Mouse (Mus musculus) bone marrow, adult 2 months (tissue): ENCODE data around the gene 2210408I21Rik. TPM values are rescaled to one million over a fixed set of nuclear protein-coding genes. Genes with fewer than 3 reads are reported as not detected.

ENCODE experiments used
- H3K27ac ChIP-seq: fragments of 200-500 bp; 2 replicates; pipeline ENCODE4 v1.5.1; 2012; ENCODE audit warnings: low read depth, mild to moderate bottlenecking, control low read depth, inconsistent platforms, low read length; ENCODE audit not compliant: control insufficient read depth, poor library complexity, insufficient read depth
- H3K4me1 ChIP-seq: fragments of 200-500 bp; 2 replicates; pipeline ENCODE4 v1.6.1; 2011; ENCODE audit warnings: low read length; ENCODE audit not compliant: control insufficient read depth, insufficient read depth
- H3K4me3 ChIP-seq: fragments of 200-500 bp; replicated peaks from 2 replicates; pipeline ENCODE3; 2011; ENCODE audit warnings: mild to moderate bottlenecking, low read depth, low read length, control low read depth; ENCODE audit not compliant: control insufficient read depth
- CTCF ChIP-seq: fragments of 200-500 bp; IDR thresholded peaks from 2 replicates; pipeline ENCODE4 v1.5.1; 2011; ENCODE audit warnings: low read length, control low read depth; ENCODE audit not compliant: control insufficient read depth, insufficient read depth
- POLR2A ChIP-seq: fragments of 200-500 bp; IDR thresholded peaks from 2 replicates; pipeline ENCODE4 v1.6.1; 2011; ENCODE audit warnings: low read depth, mild to moderate bottlenecking, control low read depth, low read length, borderline replicate concordance; ENCODE audit not compliant: control insufficient read depth
- WGBS: fragments of 180-500 bp; shearing (Covaris S2); methylation state at CpG from one replicate; pipeline ENCODE4 v1.1.7; 2018; 5-methylcytosine and 5-hydroxymethylcytosine counted together
- polyA plus RNA-seq: library from polyadenylated mRNA; stranded (reverse); fragments of >200 nt; gene quantifications from 2 replicates; pipeline ENCODE4 v1.2.4, GENCODE M21; 2011; ENCODE audit warnings: low replicate concordance; ENCODE audit not compliant: missing spikeins, insufficient read depth, insufficient read length

The 2210408I21Rik gene
- polyA plus RNA-seq, 1 experiment = 2.0 TPM

DNA sequence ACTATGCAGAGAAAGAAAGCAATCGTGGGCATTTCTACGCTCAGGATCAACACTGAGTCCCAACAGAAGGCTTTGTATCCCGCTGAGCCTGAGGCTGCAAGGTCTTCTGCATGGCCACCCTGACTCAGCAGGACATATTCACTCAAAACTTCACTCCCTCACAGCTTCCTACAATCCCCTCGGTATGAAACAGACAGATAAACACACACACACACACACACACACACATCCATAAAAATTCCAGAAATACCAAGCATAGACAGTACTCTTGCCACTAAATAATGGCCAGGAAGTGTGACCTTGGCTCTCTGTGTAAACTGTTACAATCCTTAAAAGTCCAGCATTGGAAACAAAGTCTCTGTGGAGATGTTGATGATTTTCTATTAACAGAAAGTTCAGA lies 458.7 kb downstream of the 2210408I21Rik start:
- WGBS = 72% methylated on average over 4 of the region's 4 CpGs
- TF ChIP-seq POLR2A (no peak), CTCF (no peak)
- Histone ChIP-seq H3K4me3 (no peak overlapping the region), H3K4me1 (no peaks in the 10 kb centered on the region), H3K27ac (no peak overlapping the region)

DNA sequence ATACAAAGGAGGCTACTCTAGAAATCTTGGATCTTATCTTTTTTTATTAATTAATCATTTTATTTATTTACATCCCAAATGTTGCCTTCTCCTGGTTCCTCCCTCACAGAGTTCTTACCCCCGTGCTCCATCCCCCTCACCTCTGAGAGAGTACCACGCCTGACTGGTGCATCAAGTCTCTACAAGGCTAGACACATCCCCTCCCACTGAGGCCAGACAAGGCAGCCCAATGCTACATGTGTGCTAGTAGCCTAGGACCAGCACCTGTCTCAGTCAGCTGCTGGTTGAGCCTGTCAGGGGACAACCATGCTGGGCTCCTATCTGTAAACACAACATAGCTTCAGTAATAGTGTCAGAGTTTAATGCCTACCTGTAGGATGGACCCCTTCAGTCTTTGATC lies 480.0 kb downstream of the 2210408I21Rik start:
- WGBS = 65% methylated on average over 2 of the region's 2 CpGs
- H3K4me1 ChIP-seq = no peaks in the 10 kb centered on the region
- H3K27ac ChIP-seq = no peak overlapping the region
- no peak for TF ChIP-seq CTCF
- TF ChIP-seq POLR2A = no peak
- H3K4me3 ChIP-seq = no peak overlapping the region

Other genes with a start within 250 kb of the 2210408I21Rik start
- 7.0 and 8.3 TPM in 2 replicates for gene Slf1, start 67 bp upstream of the 2210408I21Rik start, polyA plus RNA-seq